Mouse (Mus musculus) limb, embryonic 14.5 days (tissue): Measurements from ENCODE around the gene Lrmp. TPM values are rescaled to one million over a fixed set of nuclear protein-coding genes. Genes with fewer than 3 reads are reported as not detected.
"Not testable (repeated sequence)": the region's sequence is repeated elsewhere in the genome, so short reads cannot be mapped to it uniquely, and the experiment has no call there.

Source experiments
- ATAC-seq: fragments of 200-750 bp; cut with Nextera tagmentation; 2 replicates; pipeline ENCODE4 v1.8.0; 2017; ENCODE audit warnings: low read depth, moderate number of reproducible peaks, moderate TSS enrichment; ENCODE audit not compliant: low FRiP score
- DNase-seq: peaks from one replicate; pipeline ENCODE4 v3.0.0-alpha.2; 2015; ENCODE audit warnings: low spot score
- H3K27ac ChIP-seq: fragments of 300-500 bp; sonication (generic); replicated peaks from 2 replicates; pipeline ENCODE4 v1.5.1; 2014; ENCODE audit warnings: low read depth, mild to moderate bottlenecking, low read length, moderate library complexity, mixed read lengths
- H3K27me3 ChIP-seq: fragments of 300-500 bp; sonication (generic); 2 replicates; pipeline ENCODE4 v1.6.1; 2014; ENCODE audit warnings: low read length, mixed read lengths; ENCODE audit not compliant: control insufficient read depth, insufficient read depth
- H3K36me3 ChIP-seq: fragments of 300-500 bp; sonication (generic); 2 replicates; pipeline ENCODE4 v1.6.1; 2014; ENCODE audit warnings: mild to moderate bottlenecking, low read length, moderate library complexity, mixed read lengths; ENCODE audit not compliant: control insufficient read depth, insufficient read depth
- H3K4me1 ChIP-seq: fragments of 300-500 bp; sonication (generic); 2 replicates; pipeline ENCODE4 v1.6.1; 2014; ENCODE audit warnings: antibody characterized with exemption, low read length, mixed read lengths; ENCODE audit not compliant: control insufficient read depth, insufficient read depth
- H3K4me2 ChIP-seq: fragments of 300-500 bp; sonication (generic); replicated peaks from 2 replicates; pipeline ENCODE4 v1.6.1; 2014; ENCODE audit warnings: low read depth, mild to moderate bottlenecking, low read length, moderate library complexity; ENCODE audit not compliant: severe bottlenecking
- H3K4me3 ChIP-seq: fragments of 300-500 bp; sonication (generic); replicated peaks from 2 replicates; pipeline ENCODE4 v1.5.1; 2014; ENCODE audit warnings: low read length
- H3K9ac ChIP-seq: fragments of 300-500 bp; sonication (generic); 2 replicates; pipeline ENCODE4 v1.6.1; 2014; ENCODE audit warnings: mild to moderate bottlenecking, low read depth, low read length, moderate library complexity; ENCODE audit not compliant: severe bottlenecking
- H3K9me3 ChIP-seq: fragments of 300-500 bp; sonication (generic); 2 replicates; pipeline ENCODE4 v1.6.1; 2016; ENCODE audit warnings: low read length; ENCODE audit not compliant: control insufficient read depth
- POLR2A ChIP-seq: fragments of 200-500 bp; IDR thresholded peaks from 2 replicates; pipeline ENCODE4 v1.8.0; 2012; ENCODE audit warnings: inconsistent platforms, mild to moderate bottlenecking, moderate library complexity, borderline replicate concordance; ENCODE audit not compliant: insufficient read depth, insufficient read length; ENCODE audit errors: extremely low read depth
- WGBS: fragments of 180-500 bp; shearing (Covaris S2); extraction: QIAGEN DNeasy Blood & Tissue Kit; methylation state at CpG from one replicate; pipeline ENCODE4 v1.1.7; 2014; 5-methylcytosine and 5-hydroxymethylcytosine counted together
- polyA plus RNA-seq, 2 experiments: library from polyadenylated mRNA; depleted of rRNA in 1 of 2; stranded (reverse) in 1 of 2; unstranded in 1 of 2; fragments of >200 nt; fragmentation: Nextera tagmentation in 1 of 2; extraction: Ambion mirVana in 1 of 2; gene quantifications; 2 replicates each; pipeline versions ENCODE4 v1.2.1 to v1.2.3; 2012 to 2014

The Lrmp gene
- polyA plus RNA-seq, 2 experiments = 4.3 to 5.5 TPM

DNA sequence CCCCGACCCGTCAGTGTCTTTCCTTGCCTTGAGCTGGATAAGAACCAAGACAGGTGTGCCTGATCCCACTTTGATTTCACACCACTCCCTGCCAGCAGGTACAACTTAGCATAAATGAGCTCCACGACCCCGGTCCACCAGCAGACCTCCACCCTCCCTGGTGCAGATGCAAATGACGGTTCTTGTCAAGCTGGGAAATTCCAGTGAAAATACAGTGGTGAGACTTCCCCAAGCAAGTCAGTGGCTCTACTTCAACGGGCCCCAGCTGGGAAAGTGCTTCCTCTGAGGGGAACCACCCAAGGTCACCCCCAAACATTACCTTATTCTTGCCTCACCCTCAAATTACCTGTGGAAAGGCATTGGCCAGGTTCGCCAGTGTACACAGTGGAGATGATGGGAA is 23.5 kb upstream of the Lrmp start:
- H3K4me2 ChIP-seq = no peak overlapping the region
- H3K27me3 ChIP-seq = no peaks in the 10 kb centered on the region
- no peaks in the 10 kb centered on the region for H3K36me3 ChIP-seq
- H3K4me1 ChIP-seq = no peaks in the 10 kb centered on the region
- TF ChIP-seq POLR2A = no peak
- no peak overlapping the region for H3K9ac ChIP-seq
- 65% methylated on average over 7 of the region's 7 CpGs for WGBS
- H3K9me3 ChIP-seq = no peaks in the 10 kb centered on the region
- H3K4me3 ChIP-seq = no peak overlapping the region
- DNase-seq (no peak), ATAC-seq (no peak)
- no peak overlapping the region for H3K27ac ChIP-seq

DNA sequence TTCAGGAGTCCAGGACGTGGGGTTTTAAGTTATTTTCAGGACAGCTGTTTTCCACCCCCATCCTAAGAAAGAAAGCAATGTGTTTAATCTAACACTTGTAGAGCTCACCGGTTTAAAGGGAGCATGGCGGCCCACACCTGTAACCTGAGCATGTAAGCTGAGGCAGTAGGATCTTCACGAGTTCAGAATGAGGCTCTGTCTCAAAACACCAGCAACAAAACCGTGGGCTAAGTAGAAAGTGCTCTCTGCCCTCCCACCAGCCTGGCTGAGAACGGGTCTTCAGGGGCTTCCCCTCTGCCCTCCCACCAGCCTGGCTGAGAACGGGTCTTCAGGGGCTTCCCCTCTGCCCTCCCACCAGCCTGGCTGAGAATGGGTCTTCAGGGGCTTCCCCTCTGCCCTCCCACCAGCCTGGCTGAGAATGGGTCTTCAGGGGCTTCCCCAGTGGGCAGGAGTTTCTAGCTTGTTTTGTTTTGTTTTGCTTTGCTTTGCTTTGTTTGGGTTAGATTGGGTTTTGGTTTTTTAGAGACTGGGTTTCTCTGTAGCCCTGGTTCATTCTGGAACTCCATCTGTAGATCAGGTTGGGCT is 22.3 kb upstream of the Lrmp start:
- H3K4me2 ChIP-seq, H3K4me1 ChIP-seq, H3K36me3 ChIP-seq, H3K9ac ChIP-seq, H3K9me3 ChIP-seq, DNase-seq, H3K27ac ChIP-seq, ATAC-seq, H3K4me3 ChIP-seq, H3K27me3 ChIP-seq: not testable (repeated sequence)
- 47% methylated on average over 7 of the region's 7 CpGs for WGBS

DNA sequence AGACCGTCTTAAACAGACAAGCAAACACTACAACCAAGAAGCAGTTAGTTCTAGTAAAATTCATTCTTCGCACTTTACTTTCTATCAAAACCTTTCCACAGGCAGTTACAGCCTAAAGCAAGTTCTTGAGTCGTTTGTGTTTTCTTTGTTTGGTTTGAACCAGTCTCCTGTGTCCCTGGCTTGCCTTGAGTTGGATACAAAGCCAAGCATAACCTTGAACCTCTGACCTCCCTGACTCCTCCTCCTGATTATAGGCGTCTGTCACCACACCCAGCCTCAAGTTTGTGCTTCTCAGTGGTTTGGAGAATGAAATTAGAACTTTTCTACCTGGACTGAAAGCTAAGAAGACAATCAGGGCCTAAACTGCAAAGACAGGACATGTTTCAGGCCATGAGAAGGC is 21.0 kb upstream of the Lrmp start:
- Histone ChIP-seq H3K9me3 (no peaks in the 10 kb centered on the region), H3K27me3 (no peaks in the 10 kb centered on the region), H3K4me1 (no peaks in the 10 kb centered on the region), H3K4me3 (no peak overlapping the region), H3K27ac (no peak overlapping the region), H3K36me3 (no peaks in the 10 kb centered on the region), H3K9ac (no peak overlapping the region), H3K4me2 (no peak overlapping the region)
- ATAC-seq (no peak), DNase-seq (no peak)
- no peak for TF ChIP-seq POLR2A
- 83% methylated on average over 4 of the region's 4 CpGs for WGBS

DNA sequence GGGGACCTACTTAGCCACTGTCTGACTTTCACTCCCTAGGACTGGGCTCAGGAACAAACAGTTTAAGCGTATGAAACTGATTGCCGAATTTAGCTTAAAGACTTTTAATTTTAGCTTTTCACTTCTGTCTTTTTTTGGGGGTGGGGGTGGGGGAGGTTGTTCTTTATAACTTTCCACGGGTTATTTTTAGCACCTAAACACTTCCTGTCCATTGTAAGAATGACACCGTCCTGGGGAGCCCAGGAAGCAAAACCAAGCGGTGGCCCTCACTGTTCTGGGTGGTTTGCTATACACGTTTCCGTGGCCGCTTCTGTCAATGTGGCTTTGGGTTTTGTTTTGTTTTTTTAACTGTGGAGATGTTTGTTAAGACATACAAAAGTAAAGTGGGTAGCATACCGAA is 14.5 kb upstream of the Lrmp start:
- WGBS = 65% methylated on average over 9 of the region's 9 CpGs
- no peak overlapping the region for H3K27ac ChIP-seq
- no peaks in the 10 kb centered on the region for H3K36me3 ChIP-seq
- H3K9me3 ChIP-seq = no peaks in the 10 kb centered on the region
- H3K4me1 ChIP-seq = peaks cover 8% of the 10 kb centered on the region
- H3K27me3 ChIP-seq = no peaks in the 10 kb centered on the region
- TF ChIP-seq POLR2A = no peak
- no peak overlapping the region for H3K4me2 ChIP-seq
- H3K4me3 ChIP-seq = no peak overlapping the region
- DNase-seq (no peak), ATAC-seq (no peak)
- no peak overlapping the region for H3K9ac ChIP-seq

DNA sequence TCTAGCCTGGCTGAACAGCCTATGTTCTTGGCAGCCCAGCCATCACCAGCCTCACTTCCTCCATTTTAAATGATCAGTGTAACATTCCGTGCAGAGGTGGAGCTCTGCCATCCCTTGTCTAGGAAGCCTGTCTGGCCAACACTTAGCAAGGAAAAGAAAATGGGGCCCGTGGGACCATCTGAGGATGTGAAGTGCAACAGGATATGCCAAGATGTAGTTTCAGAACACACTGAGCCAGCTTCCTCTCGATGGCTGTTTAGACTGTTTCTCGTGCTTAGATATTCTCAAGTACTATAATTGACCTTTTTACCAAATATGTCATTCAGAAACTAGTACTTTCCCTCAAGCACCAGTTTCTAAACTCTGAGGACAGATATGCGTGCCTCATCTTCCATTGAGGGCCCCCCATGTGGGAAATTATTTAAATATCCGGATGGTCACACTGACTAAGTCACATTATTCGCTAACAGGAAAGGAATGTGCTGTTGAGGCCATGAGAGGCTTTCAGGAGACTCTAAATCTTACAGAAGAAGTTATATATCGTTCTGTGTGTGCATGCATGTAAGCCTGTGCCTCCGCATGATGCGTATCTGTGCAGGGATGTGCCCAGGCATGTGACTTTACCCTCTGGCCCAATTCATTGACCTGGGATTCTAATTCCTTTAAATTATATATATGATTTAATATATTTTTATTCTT is 11.1 kb upstream of the Lrmp start:
- Histone ChIP-seq H3K9ac (no peak overlapping the region), H3K4me1 (peaks cover 8% of the 10 kb centered on the region), H3K9me3 (no peaks in the 10 kb centered on the region), H3K36me3 (no peaks in the 10 kb centered on the region), H3K4me2 (no peak overlapping the region), H3K27ac (peak overlapping the region; percentile 48; the same call in 1 of the 2 replicates), H3K4me3 (no peak overlapping the region), H3K27me3 (no peaks in the 10 kb centered on the region)
- ATAC-seq (peak; percentile 77), DNase-seq (peak; percentile 80)
- WGBS = 61% methylated on average over 10 of the region's 10 CpGs
- TF ChIP-seq POLR2A = no peak
